Mouse (Mus musculus) heart, postnatal 0 days (tissue): ENCODE data around the gene Taf6.

Experiments
- CTCF ChIP-seq: IDR thresholded peaks from 2 replicates; pipeline ENCODE4 v1.5.1; 2016; ENCODE audit warnings: antibody characterized with exemption, control low read depth, low read depth
- EP300 ChIP-seq: IDR thresholded peaks from 2 replicates; pipeline ENCODE4 v1.6.1; 2016; ENCODE audit warnings: antibody characterized with exemption, low read depth

- TF ChIP-seq CTCF (no peak), EP300 (no peak)
These were observed 50.0 kb downstream of the Taf6 start for GRCm38 (mm10) chr5:138137257-138137656.
